Mouse (Mus musculus) heart, postnatal 36 days (tissue): Measurements from ENCODE around the gene Cntn4. TPM values are rescaled to one million over a fixed set of nuclear protein-coding genes. Genes with fewer than 3 reads are reported as not detected.
"Not testable (repeated sequence)": the region's sequence is repeated elsewhere in the genome, so short reads cannot be mapped to it uniquely, and the experiment has no call there.

Experiments
- DNase-seq, 2 experiments: peaks; one replicate each; pipeline ENCODE4 v3.0.0; 2021 to 2022
- intact Hi-C: fragments of 180-260 bp; cut with DNase I; formaldehyde crosslinking; loops from one replicate; pipeline ENCODE4 v1.15.1; 2025
- total RNA-seq, 2 experiments: library from RNA; stranded (reverse); gene quantifications; 2 replicates each; pipeline ENCODE4 v1.2.3; 2021

Cntn4 gene
- total RNA-seq, 2 experiments from 2014 or later = not detected

GRCm38 (mm10) chr6:106302435-106302834 is 625.0 kb downstream of the Cntn4 start:
- intact Hi-C loops = no loop called here
- no peak for DNase-seq

- intact Hi-C loops = no loop called here
- DNase-seq = no peak
These were observed 651.5 kb downstream of the Cntn4 start for GRCm38 (mm10) chr6:106328987-106329386.

- intact Hi-C loops = no loop called here
- no peak for DNase-seq
These were observed 652.2 kb downstream of the Cntn4 start for GRCm38 (mm10) chr6:106329636-106330035.

- intact Hi-C loops = no loop called here
- DNase-seq = no peak
These were observed 655.0 kb downstream of the Cntn4 start for GRCm38 (mm10) chr6:106332466-106332865.

GRCm38 (mm10) chr6:106332933-106333332 is 655.5 kb downstream of the Cntn4 start:
- DNase-seq = no peak
- intact Hi-C loops = no loop called here

GRCm38 (mm10) chr6:106335066-106335465 is 657.6 kb downstream of the Cntn4 start:
- no peak for DNase-seq
- intact Hi-C loops = no loop called here

- intact Hi-C loops = no loop called here
- no peak for DNase-seq
These were observed 659.3 kb downstream of the Cntn4 start for GRCm38 (mm10) chr6:106336805-106337204.

- intact Hi-C loops = no loop called here
- DNase-seq = no peak
These were observed 660.4 kb downstream of the Cntn4 start for GRCm38 (mm10) chr6:106337829-106338228.

GRCm38 (mm10) chr6:106341114-106341513 is 663.7 kb downstream of the Cntn4 start:
- no peak for DNase-seq
- intact Hi-C loops = no loop called here

- no peak for DNase-seq
- intact Hi-C loops = no loop called here
These were observed 672.6 kb downstream of the Cntn4 start for GRCm38 (mm10) chr6:106350072-106350471.

GRCm38 (mm10) chr6:106351389-106351788 is 673.9 kb downstream of the Cntn4 start:
- intact Hi-C loops = no loop called here
- DNase-seq = no peak

GRCm38 (mm10) chr6:106358801-106359200 is 681.3 kb downstream of the Cntn4 start:
- intact Hi-C loops, DNase-seq: not testable (repeated sequence)

GRCm38 (mm10) chr6:106381288-106382025 is 704.0 kb downstream of the Cntn4 start:
- no peak for DNase-seq
- intact Hi-C loops = no loop called here

GRCm38 (mm10) chr6:106387833-106388406 is 710.5 kb downstream of the Cntn4 start:
- no peak for DNase-seq
- intact Hi-C loops = no loop called here

GRCm38 (mm10) chr6:106408014-106408413 is 730.6 kb downstream of the Cntn4 start:
- intact Hi-C loops = no loop called here
- DNase-seq = no peak

GRCm38 (mm10) chr6:106408634-106409033 is 731.2 kb downstream of the Cntn4 start:
- intact Hi-C loops = no loop called here
- DNase-seq = no peak

GRCm38 (mm10) chr6:106422947-106423346 is 745.5 kb downstream of the Cntn4 start:
- intact Hi-C loops = no loop called here
- DNase-seq = no peak

- intact Hi-C loops = no loop called here
- DNase-seq = no peak
These were observed 746.0 kb downstream of the Cntn4 start for GRCm38 (mm10) chr6:106423471-106423870.

- DNase-seq = no peak
- intact Hi-C loops = no loop called here
These were observed 749.2 kb downstream of the Cntn4 start for GRCm38 (mm10) chr6:106426615-106427014.

GRCm38 (mm10) chr6:106431466-106431865 is 754.0 kb downstream of the Cntn4 start:
- intact Hi-C loops = no loop called here
- no peak for DNase-seq

GRCm38 (mm10) chr6:106440786-106441185 is 763.3 kb downstream of the Cntn4 start:
- intact Hi-C loops = no loop called here
- no peak for DNase-seq

GRCm38 (mm10) chr6:106441246-106441645 is 763.8 kb downstream of the Cntn4 start:
- intact Hi-C loops = no loop called here
- DNase-seq = no peak
